ENCODE assay signal across 8 mouse cellular contexts in genomic region chr9:22389021-22389476, GRCm38 (mm10). TPM values are rescaled to one million over a fixed set of nuclear protein-coding genes. Genes with fewer than 3 reads are reported as not detected.
DNase-seq lines count a peak whose midpoint lies in the region; ATAC-seq and TF ChIP-seq lines count a peak whose summit lies in the region.

TSS of gene Anln (minus strand) at chr9:22389188.

- H3K27me3 ChIP-seq in embryonic facial prominence, embryonic 14.5 days (replicated peaks; ENCODE audit: control insufficient read depth, insufficient read depth, low read length), result no peaks in the 10 kb centered on the region
- no peaks in the 10 kb centered on the region for H3K27me3 ChIP-seq in limb, embryonic 12.5 days
- H3K27me3 ChIP-seq in midbrain, embryonic 14.5 days (ENCODE audit: control insufficient read depth, insufficient read depth, low read length), result no peaks in the 10 kb centered on the region

- ATAC-seq in embryonic facial prominence, embryonic 14.5 days (ENCODE audit: low read depth), result peak; percentile 98
- peak; percentile 92 for ATAC-seq in limb, embryonic 12.5 days (ENCODE audit: insufficient number of reproducible peaks, insufficient read depth, low FRiP score, low TSS enrichment, low read depth)
- ATAC-seq in midbrain, embryonic 14.5 days (ENCODE audit: low FRiP score, low TSS enrichment), result peak; percentile 95

- peak; percentile 89 for DNase-seq in A20 (ENCODE audit: low read depth, low spot score)
- DNase-seq in embryonic facial prominence, embryonic 14.5 days (ENCODE audit: low spot score), result peak; percentile 96
- peak; percentile 88 for DNase-seq in heart, adult 8-10 months (ENCODE audit: low spot score)
- DNase-seq in kidney, adult 8-10 months, result peak; percentile 80 to 88
- peak; percentile 95 for DNase-seq in midbrain, embryonic 14.5 days
- DNase-seq in spleen, adult 12 weeks (ENCODE audit: low spot score), result peak; percentile 91

- peak within 1 kb of the TSS; percentile 90 for H3K27ac ChIP-seq in bone marrow, adult 2 months (ENCODE audit: control insufficient read depth, insufficient read depth, low read depth, low read length, poor library complexity)
- peak within 1 kb of the TSS; percentile 89 for H3K27ac ChIP-seq in embryonic facial prominence, embryonic 14.5 days (replicated peaks; ENCODE audit: low read depth, low read length)
- peak within 1 kb of the TSS; percentile 95 for H3K27ac ChIP-seq in limb, embryonic 12.5 days
- H3K27ac ChIP-seq in midbrain, embryonic 14.5 days (replicated peaks; ENCODE audit: low read depth, low read length), result peak within 1 kb of the TSS; percentile 74

- under 1% methylated on average over 42 of the region's 44 CpGs for WGBS in bone marrow, adult 2 months
- WGBS in embryonic facial prominence, embryonic 14.5 days, result 2% methylated on average over 11 of the region's 44 CpGs
- WGBS in limb, embryonic 12.5 days, result under 1% methylated on average over 43 of the region's 44 CpGs
- under 1% methylated on average over 42 of the region's 44 CpGs for WGBS in midbrain, embryonic 14.5 days

- H3K9me3 ChIP-seq in embryonic facial prominence, embryonic 14.5 days (ENCODE audit: control insufficient read depth, low read length), result no peaks in the 10 kb centered on the region
- no peaks in the 10 kb centered on the region for H3K9me3 ChIP-seq in limb, embryonic 12.5 days
- no peaks in the 10 kb centered on the region for H3K9me3 ChIP-seq in midbrain, embryonic 14.5 days (ENCODE audit: control insufficient read depth, low read length)

- peak; percentile 95 for TF ChIP-seq POLR2A in bone marrow, adult 2 months (IDR thresholded peaks at IDR 0.05; ENCODE audit: borderline replicate concordance, control insufficient read depth, low read depth, low read length)

- no peaks in the 10 kb centered on the region; the same call in 1 of the 2 replicates for H3K4me1 ChIP-seq in bone marrow, adult 2 months (ENCODE audit: control insufficient read depth, insufficient read depth, low read length)
- peaks cover 14% of the 10 kb centered on the region; the same call in 1 of the 2 replicates for H3K4me1 ChIP-seq in embryonic facial prominence, embryonic 14.5 days (ENCODE audit: control insufficient read depth, insufficient read depth, low read length)
- peaks cover 16% of the 10 kb centered on the region for H3K4me1 ChIP-seq in limb, embryonic 12.5 days (replicated peaks)
- H3K4me1 ChIP-seq in midbrain, embryonic 14.5 days (ENCODE audit: control insufficient read depth, insufficient read depth, low read length), result peaks cover 5% of the 10 kb centered on the region; the same call in 1 of the 2 replicates

- peak within 1 kb of the TSS; percentile 79 for H3K4me2 ChIP-seq in embryonic facial prominence, embryonic 14.5 days (ENCODE audit: low read depth, low read length)
- peak within 1 kb of the TSS; percentile 74 for H3K4me2 ChIP-seq in limb, embryonic 12.5 days
- H3K4me2 ChIP-seq in midbrain, embryonic 14.5 days (ENCODE audit: low read length), result peak within 1 kb of the TSS; percentile 96

- H3K36me3 ChIP-seq in embryonic facial prominence, embryonic 14.5 days (ENCODE audit: control insufficient read depth, insufficient read depth, low read length), result no peaks in the 10 kb centered on the region
- peaks cover 7% of the 10 kb centered on the region for H3K36me3 ChIP-seq in limb, embryonic 12.5 days
- no peaks in the 10 kb centered on the region for H3K36me3 ChIP-seq in midbrain, embryonic 14.5 days (ENCODE audit: control insufficient read depth, insufficient read depth, low read length)

- H3K9ac ChIP-seq in embryonic facial prominence, embryonic 14.5 days (ENCODE audit: low read depth, low read length), result peak within 1 kb of the TSS; percentile 88
- peak within 1 kb of the TSS; percentile 87 for H3K9ac ChIP-seq in limb, embryonic 12.5 days (replicated peaks)
- peak within 1 kb of the TSS; percentile 73 for H3K9ac ChIP-seq in midbrain, embryonic 14.5 days (replicated peaks; ENCODE audit: low read length)

- peak within 1 kb of the TSS; percentile 99 for H3K4me3 ChIP-seq in bone marrow, adult 2 months (replicated peaks; ENCODE audit: control insufficient read depth, low read depth, low read length)
- H3K4me3 ChIP-seq in embryonic facial prominence, embryonic 14.5 days (ENCODE audit: low read depth, low read length), result peak within 1 kb of the TSS; percentile 94
- H3K4me3 ChIP-seq in limb, embryonic 12.5 days (replicated peaks), result peak within 1 kb of the TSS; percentile 82
- peak within 1 kb of the TSS; percentile 66 for H3K4me3 ChIP-seq in midbrain, embryonic 14.5 days (replicated peaks; ENCODE audit: low read depth, low read length)

- TF ChIP-seq CTCF in bone marrow, adult 2 months (IDR thresholded peaks at IDR 0.05; ENCODE audit: control insufficient read depth, insufficient read depth, low read length), result peak; percentile 24; the same call in 1 of the 2 replicates

RNA-seq across cellular contexts. Expression of gene Anln, which starts in this region (rescaled TPM):
- 26.1 and 35.5 TPM in 2 replicates for polyA plus RNA-seq in bone marrow, adult 2 months (2011; ENCODE audit: insufficient read depth, insufficient read length, low replicate concordance, missing spikeins)
- 38.7 and 46.2 TPM in 2 replicates for polyA plus RNA-seq in embryonic facial prominence, embryonic 14.5 days (2014; fragmentation: Nextera tagmentation; extraction: Ambion mirVana)
- 1 to 10 TPM in 2 of 4 experiments, under 1 TPM in 2; 0.84 to 2.0 (median 1.1) TPM for total RNA-seq in heart, adult 8-10 months (2022)
- polyA plus RNA-seq in limb, embryonic 12.5 days (2016; fragmentation: Nextera tagmentation; extraction: Ambion mirVana), result 48.3 and 52.8 TPM in 2 replicates
- polyA plus RNA-seq in midbrain, embryonic 14.5 days (2014; fragmentation: Nextera tagmentation; extraction: Ambion mirVana), result 3.4 and 9.3 TPM in 2 replicates

Comparison
In these comparisons a context has a peak if more than half of its experiments do, and no peak if none do; other contexts are left out.
1. Peak in every context shown above with its lines: DNase-seq, ATAC-seq, H3K4me3 ChIP-seq and H3K27ac ChIP-seq.